Mouse (Mus musculus) cerebellum, adult 2 months (tissue): ENCODE measurements around the gene Zfp362. TPM values are rescaled to one million over a fixed set of nuclear protein-coding genes. Genes with fewer than 3 reads are reported as not detected.

Experiments
- DNase-seq, 2 experiments: peaks; one replicate each; pipeline ENCODE4 v3.0.0; 2021
- H3K27ac ChIP-seq: fragments of 200-500 bp; 2 replicates; pipeline ENCODE4 v1.5.1; 2012; ENCODE audit warnings: low read length, control low read depth, inconsistent platforms; ENCODE audit not compliant: insufficient read depth
- H3K27me3 ChIP-seq: fragments of 200-500 bp; 2 replicates; pipeline ENCODE4 v1.6.1; 2012; ENCODE audit warnings: inconsistent platforms, mild to moderate bottlenecking, low read length, moderate library complexity; ENCODE audit not compliant: control insufficient read depth, insufficient read depth
- H3K4me1 ChIP-seq: fragments of 200-500 bp; 2 replicates; pipeline ENCODE4 v1.6.1; 2011; ENCODE audit warnings: low read length; ENCODE audit not compliant: control insufficient read depth, insufficient read depth
- H3K4me3 ChIP-seq: fragments of 200-500 bp; replicated peaks from 2 replicates; pipeline ENCODE3; 2011; ENCODE audit warnings: mild to moderate bottlenecking, low read depth, low read length, control low read depth; ENCODE audit not compliant: insufficient read depth
- CTCF ChIP-seq: fragments of 200-500 bp; IDR thresholded peaks from 2 replicates; pipeline ENCODE4 v1.5.1; 2011; ENCODE audit warnings: low read depth, mild to moderate bottlenecking, control low read depth, low read length, moderate library complexity, borderline replicate concordance; ENCODE audit not compliant: insufficient read depth
- POLR2A ChIP-seq: fragments of 200-500 bp; IDR thresholded peaks from 2 replicates; pipeline ENCODE4 v1.6.1; 2011; ENCODE audit warnings: low read length, control low read depth, borderline replicate concordance; ENCODE audit not compliant: insufficient read depth
- whole genome bisulfite sequencing: fragments of 180-500 bp; shearing (Covaris S2); methylation state at CpG from one replicate; pipeline ENCODE4 v1.1.7; 2018; 5-methylcytosine and 5-hydroxymethylcytosine counted together
- polyA plus RNA-seq: library from polyadenylated mRNA; depleted of rRNA; stranded (reverse); fragments of >200 nt; gene quantifications from 2 replicates; pipeline ENCODE4 v1.2.3, GENCODE M21; 2012

Zfp362 gene
- polyA plus RNA-seq, 1 experiment: 24.8 TPM

GRCm38 (mm10) chr4:128806827-128807179 is 958 bp upstream of the Zfp362 start:
- H3K27ac ChIP-seq: no peak overlapping the region
- peaks cover 26% of the 10 kb centered on the region for H3K4me1 ChIP-seq
- peak; percentile 67 to 70 for DNase-seq
- H3K27me3 ChIP-seq: no peaks in the 10 kb centered on the region
- TF ChIP-seq POLR2A (0 out of 2 replicates have a peak, but pooled peaks have one; percentile 16), CTCF (no peak)
- peak overlapping the region; percentile 34 for H3K4me3 ChIP-seq
- WGBS: 1% methylated on average over 15 of the region's 15 CpGs

DNA sequence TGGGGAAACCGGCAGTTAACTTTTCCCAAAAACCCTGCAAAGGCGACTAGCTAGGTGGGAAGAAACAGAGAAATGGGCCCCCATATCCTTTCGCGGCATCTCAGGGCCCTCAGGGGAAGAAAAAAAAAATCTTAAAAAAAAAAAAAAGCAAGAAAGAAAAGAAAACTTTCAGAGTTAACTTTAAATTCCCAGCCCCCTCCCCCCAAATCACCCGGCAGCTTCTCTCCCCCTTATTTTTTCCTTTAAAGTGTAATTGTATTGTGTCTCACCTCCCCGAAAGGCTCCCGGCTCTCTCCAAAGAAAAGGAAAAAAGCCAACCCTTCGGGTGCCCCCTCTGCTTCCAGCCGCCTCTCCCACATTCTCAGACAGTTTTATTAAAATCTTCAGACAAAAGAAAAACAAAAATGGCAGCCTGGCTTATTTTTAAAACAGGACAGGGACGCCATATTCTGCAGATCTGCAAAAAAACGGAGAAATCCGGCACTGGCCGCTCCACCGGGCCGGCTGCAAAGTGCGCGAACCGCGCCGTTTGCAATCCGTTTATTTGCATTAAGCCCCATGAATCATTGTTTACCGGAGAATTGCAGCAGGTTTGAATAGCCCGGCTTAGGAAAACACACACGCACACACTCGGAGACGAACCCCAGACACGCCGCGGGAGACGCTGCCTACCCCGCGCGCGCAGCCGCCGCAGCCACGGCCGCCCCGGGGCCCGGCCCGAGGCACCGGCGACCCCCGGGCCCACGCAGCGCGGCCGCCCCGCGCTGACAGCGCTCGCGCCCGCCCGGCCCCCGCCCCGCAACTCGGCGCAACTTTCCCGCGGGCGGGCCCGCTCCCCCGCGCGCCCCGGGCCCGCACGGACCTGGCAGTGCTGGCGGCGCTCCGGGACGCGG is 449 bp downstream of the Zfp362 start:
- Histone ChIP-seq H3K4me3 (peak overlapping the region; percentile 83), H3K27me3 (no peaks in the 10 kb centered on the region), H3K27ac (peak overlapping the region; percentile 51), H3K4me1 (peaks cover 26% of the 10 kb centered on the region)
- under 1% methylated on average over 74 of the region's 74 CpGs for whole genome bisulfite sequencing
- TF ChIP-seq POLR2A (no peak), CTCF (no peak)
- DNase-seq: peak; percentile 61 to 67

GRCm38 (mm10) chr4:128804426-128805149 is 1.3 kb downstream of the Zfp362 start:
- TF ChIP-seq POLR2A (no peak), CTCF (no peak)
- H3K4me1 ChIP-seq: peaks cover 26% of the 10 kb centered on the region
- no peaks in the 10 kb centered on the region for H3K27me3 ChIP-seq
- 1% methylated on average over 6 of the region's 6 CpGs for WGBS
- peak overlapping the region; percentile 83 for H3K4me3 ChIP-seq
- no peak for DNase-seq
- no peak overlapping the region for H3K27ac ChIP-seq

- WGBS: 73% methylated on average over 5 of the region's 5 CpGs
- Histone ChIP-seq H3K4me3 (no peak overlapping the region), H3K4me1 (peaks cover 28% of the 10 kb centered on the region), H3K27me3 (no peaks in the 10 kb centered on the region), H3K27ac (no peak overlapping the region)
- no peak for DNase-seq
- no peak for TF ChIP-seq CTCF
- TF ChIP-seq POLR2A: no peak
Observed at GRCm38 (mm10) chr4:128803569-128803968, 2.3 kb downstream of the Zfp362 start.

- WGBS: 68% methylated on average over 9 of the region's 9 CpGs
Observed at GRCm38 (mm10) chr4:128801675-128802465, 4.0 kb downstream of the Zfp362 start.

DNA sequence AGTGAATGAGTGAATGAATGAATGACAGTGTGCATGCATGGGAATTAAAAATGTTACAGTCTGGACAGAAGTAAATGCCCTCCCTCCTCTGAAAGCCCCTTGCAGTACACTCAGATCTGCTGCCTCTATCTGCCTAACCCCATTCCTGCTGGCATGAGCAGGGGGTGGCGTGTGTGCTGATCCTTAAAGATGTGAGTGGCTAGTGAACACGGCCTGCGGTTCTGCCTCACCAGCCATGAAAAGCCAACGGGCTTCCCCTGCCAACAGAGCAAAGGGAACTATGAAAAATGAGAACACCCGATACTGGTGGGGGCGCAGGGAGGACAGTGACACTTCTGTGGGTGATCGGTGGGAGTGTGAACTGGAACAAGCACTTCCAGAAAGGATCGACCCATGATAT is 9.1 kb downstream of the Zfp362 start:
- Histone ChIP-seq H3K27me3 (no peaks in the 10 kb centered on the region), H3K4me1 (peaks cover 23% of the 10 kb centered on the region), H3K4me3 (no peak overlapping the region), H3K27ac (no peak overlapping the region)
- TF ChIP-seq POLR2A (no peak), CTCF (no peak)
- DNase-seq: no peak
- 40% methylated on average over 8 of the region's 8 CpGs for WGBS

More at GRCm38 (mm10) chr4:128801675-128802465, 4.0 kb downstream of the Zfp362 start:
- H3K4me3 ChIP-seq: no peak overlapping the region
- H3K27ac ChIP-seq: no peak overlapping the region
- no peak for DNase-seq
- TF ChIP-seq CTCF (no peak), POLR2A (no peak)
- peaks cover 34% of the 10 kb centered on the region for H3K4me1 ChIP-seq
- no peaks in the 10 kb centered on the region for H3K27me3 ChIP-seq

- Histone ChIP-seq H3K27ac (no peak overlapping the region), H3K27me3 (no peaks in the 10 kb centered on the region), H3K4me3 (no peak overlapping the region), H3K4me1 (peaks cover 22% of the 10 kb centered on the region)
- DNase-seq: no peak
- WGBS: 27% methylated on average over 9 of the region's 9 CpGs
- TF ChIP-seq POLR2A: no peak
- TF ChIP-seq CTCF: no peak
Observed at GRCm38 (mm10) chr4:128795596-128795995, 10.2 kb downstream of the Zfp362 start.
